Mouse (Mus musculus) left cerebral cortex, adult 2 months (tissue): ENCODE data around the gene Erich2. TPM values are rescaled to one million over a fixed set of nuclear protein-coding genes. Genes with fewer than 3 reads are reported as not detected.
A peak's percentile ranks its signal among the peaks of the same experiment; 100 is the strongest.

Source experiments
- DNase-seq, 2 experiments: peaks; one replicate each; pipeline ENCODE4 v3.0.0; 2021 to 2022; ENCODE audit warnings: low spot score in 2 of 2, mixed read lengths in 1 of 2; ENCODE audit errors: extremely low spot score in 1 of 2
- H3K27ac ChIP-seq: fragments of 200-600 bp; 2 replicates; pipeline ENCODE4 v1.8.1; 2022
- H3K4me3 ChIP-seq: fragments of 200-600 bp; 2 replicates; pipeline ENCODE4 v1.8.1; 2022
- CTCF ChIP-seq: fragments of 200-600 bp; IDR thresholded peaks from 2 replicates; pipeline ENCODE4 v1.8.1; 2022; ENCODE audit warnings: antibody characterized with exemption, mild to moderate bottlenecking, moderate library complexity
- intact Hi-C: fragments of 180-260 bp; cut with DNase I; formaldehyde crosslinking; loops from one replicate; pipeline ENCODE4 v1.15.1; 2025
- total RNA-seq, 2 experiments: library from RNA; stranded (reverse); gene quantifications; 2 replicates each; pipeline ENCODE4 v1.2.3; 2021

Erich2 gene
- total RNA-seq, 2 experiments from 2014 or later: 0.38 TPM; not detected in 1

DNA sequence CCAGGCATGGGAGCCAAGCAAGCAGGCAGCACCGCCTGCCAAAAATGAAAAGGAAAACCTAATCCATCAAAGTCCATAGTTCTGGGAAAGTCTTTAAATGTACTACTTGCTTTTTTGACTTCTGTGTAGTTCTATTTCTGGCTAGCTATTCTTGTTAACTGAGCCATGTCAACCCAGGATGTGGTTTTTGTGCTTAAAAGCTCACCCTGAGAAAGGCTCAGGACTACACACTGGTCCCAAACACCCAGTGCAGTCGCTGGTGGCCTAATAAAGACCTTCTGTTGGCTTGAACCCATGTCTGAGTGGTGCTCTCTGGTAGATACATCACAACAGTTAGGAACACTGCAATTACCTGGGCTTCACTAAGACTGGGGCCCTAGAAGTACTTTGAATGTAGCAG, 42.8 kb downstream of the Erich2 start:
- no peak overlapping the region for H3K4me3 ChIP-seq
- no peak for TF ChIP-seq CTCF
- intact Hi-C loops: loop anchor here (10.0 kb wide), 2 partner anchors 517 to 917 kb away; partner anchors contain the start of gene Myo3b
- DNase-seq: no peak
- no peak overlapping the region for H3K27ac ChIP-seq

DNA sequence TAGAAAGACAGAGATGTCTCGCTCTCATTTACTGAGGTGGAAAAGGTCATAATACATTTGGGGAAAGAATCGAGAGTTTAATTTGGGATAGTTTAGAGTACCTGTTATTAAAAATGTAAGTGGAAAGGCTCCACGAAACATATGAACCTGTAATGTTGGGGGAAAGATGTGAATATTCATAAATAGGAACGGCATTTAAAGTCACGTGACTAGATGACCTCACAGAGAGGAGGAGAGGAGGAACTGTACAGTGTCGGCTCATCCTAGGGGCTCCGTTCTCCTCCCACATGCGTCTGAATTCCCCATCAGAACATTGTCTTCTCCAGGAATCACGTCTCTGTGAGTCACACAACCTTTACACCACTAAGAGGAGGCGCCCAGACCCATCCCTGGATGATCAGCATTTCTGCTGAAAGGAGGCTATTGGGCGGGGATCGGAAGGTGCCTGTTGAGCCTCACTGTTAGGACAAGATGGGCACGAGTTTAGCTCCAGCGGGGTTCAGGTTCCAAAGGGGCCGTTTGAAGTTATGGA, 43.5 kb downstream of the Erich2 start:
- no peak for TF ChIP-seq CTCF
- H3K27ac ChIP-seq: no peak overlapping the region
- H3K4me3 ChIP-seq: no peak overlapping the region
- intact Hi-C loops: loop anchor here (10.0 kb wide), 2 partner anchors 517 to 917 kb away; partner anchors contain the start of gene Myo3b
- DNase-seq: no peak

DNA sequence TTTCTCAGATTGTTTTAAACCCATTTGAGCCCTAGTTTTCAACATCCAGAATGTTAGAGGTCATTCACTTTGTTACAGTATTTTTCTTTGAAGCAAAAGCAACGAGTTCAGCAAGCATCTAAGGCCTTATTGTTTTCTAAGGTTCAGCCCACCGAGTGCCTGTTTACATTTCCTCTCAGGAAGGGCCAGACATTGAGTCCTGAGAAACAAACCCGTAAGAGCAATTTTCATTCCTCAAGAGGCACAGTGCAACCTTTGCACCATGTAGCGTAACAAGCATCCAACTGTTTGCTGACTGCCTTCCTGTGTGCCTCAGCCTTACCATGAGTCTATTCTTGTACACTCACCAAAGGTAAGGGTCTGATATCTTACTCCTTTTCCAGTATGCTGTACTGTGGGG, 44.2 kb downstream of the Erich2 start, which contains the start of gene Gad1:
Gene Gad1, plus strand, starts transcription at position 301 of the 400 bp plus-strand sequence.
- no peak for TF ChIP-seq CTCF
- DNase-seq: no peak
- H3K4me3 ChIP-seq: no peak within 1 kb of the TSS
- no peak within 1 kb of the TSS for H3K27ac ChIP-seq
- intact Hi-C loops: loop anchor here (10.0 kb wide), 2 partner anchors 518 to 918 kb away; partner anchors contain the start of gene Myo3b

DNA sequence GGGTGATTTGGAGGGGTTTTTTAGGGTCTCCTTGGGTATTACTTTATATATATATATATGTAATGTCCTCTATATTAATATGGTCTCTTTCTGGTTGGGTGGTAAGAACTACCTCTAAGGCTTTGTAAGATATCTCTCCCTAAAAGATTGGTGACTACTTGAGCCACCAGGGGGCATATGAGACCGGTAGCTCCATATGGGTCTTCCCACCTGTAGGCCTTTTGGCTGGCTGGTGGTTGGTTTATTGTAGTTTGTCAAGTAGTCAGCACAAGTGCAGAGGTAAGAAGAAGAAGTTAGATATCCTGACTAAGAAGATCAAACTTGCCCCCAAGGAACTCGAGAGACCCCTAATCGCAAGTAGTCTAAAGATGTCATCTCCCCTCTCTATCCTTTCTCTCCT, 45.2 kb downstream of the Erich2 start:
- Histone ChIP-seq H3K4me3 (no peak overlapping the region), H3K27ac (no peak overlapping the region)
- intact Hi-C loops: loop anchor here (10.0 kb wide), 2 partner anchors 519 to 919 kb away; partner anchors contain the start of gene Myo3b
- TF ChIP-seq CTCF: no peak; the same call in none of the 2 replicates
- no peak for DNase-seq

DNA sequence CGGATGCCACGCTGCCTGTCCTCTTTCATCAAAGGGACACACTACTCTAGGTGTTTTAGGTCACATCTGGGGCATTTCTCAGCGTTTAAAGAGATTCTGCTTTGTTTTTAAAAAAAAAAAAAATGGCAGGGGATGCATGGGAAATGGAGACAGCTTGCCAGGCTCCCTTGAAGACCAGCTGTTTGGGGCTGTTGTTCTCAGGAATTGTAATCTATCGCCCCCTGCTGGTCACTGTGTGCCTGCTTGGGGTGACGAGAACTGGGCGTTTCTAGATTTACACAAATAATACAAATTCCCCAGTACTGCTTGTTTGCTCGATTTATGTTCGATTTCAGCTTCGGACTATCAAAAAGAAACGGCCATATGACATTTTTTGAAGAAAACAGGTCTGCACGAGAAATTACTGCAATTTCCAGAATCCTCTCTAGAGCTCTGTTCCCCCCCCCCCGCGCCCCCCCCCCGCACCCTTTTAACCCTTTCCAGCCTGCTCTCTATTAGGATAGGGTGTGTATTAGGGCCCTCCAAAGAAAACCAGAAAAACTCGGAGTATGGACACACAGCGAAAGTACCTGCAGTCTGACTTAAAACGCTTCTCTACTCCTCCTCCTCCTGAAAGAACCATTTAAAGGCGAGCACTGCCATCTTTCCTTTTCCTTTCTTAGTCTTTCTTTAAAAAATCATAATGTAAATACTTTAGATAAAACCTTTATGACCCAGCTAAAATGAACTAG, 49.7 kb downstream of the Erich2 start:
- H3K4me3 ChIP-seq: no peak overlapping the region
- peak; percentile 91 for TF ChIP-seq CTCF
- no peak overlapping the region for H3K27ac ChIP-seq
- peak; percentile 80 to 83 for DNase-seq
- intact Hi-C loops: loop anchor here (1.0 to 10.0 kb wide), 4 partner anchors 331 to 923 kb away; partner anchors contain the start of gene Myo3b

DNA sequence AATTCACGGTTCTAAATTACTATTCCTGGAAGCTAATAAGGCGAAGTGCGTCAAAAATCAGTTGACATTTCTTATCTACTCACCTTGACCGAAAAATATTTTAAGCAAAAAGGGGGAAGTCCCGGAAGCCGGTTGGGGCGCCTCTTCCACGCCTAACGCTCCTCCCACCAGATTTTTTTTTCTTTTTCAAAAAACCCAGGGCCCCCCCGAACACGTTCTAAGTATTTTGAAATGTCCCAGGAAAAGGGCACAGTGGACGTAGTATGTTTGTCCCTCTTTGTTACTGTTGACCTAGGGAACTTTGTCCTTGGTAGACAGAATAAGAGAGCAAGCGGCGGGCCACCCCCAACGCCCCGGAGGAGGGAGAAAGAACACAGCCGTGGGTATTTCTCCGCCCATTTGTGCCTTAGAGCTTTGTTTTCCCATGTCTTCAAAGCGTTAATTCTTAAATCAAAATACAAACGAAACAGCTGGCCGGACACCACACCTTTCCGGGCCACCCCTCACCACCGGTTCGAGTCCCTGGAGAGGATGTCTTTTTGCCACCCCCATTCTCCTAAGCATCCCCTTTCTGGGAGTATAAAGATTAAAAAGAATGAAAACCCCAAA, 50.3 kb downstream of the Erich2 start:
- no peak for TF ChIP-seq CTCF
- no peak overlapping the region for H3K27ac ChIP-seq
- intact Hi-C loops: loop anchor here (1.0 to 10.0 kb wide), 4 partner anchors 332 to 924 kb away; partner anchors contain the start of gene Myo3b
- DNase-seq: no peak
- H3K4me3 ChIP-seq: no peak overlapping the region

DNA sequence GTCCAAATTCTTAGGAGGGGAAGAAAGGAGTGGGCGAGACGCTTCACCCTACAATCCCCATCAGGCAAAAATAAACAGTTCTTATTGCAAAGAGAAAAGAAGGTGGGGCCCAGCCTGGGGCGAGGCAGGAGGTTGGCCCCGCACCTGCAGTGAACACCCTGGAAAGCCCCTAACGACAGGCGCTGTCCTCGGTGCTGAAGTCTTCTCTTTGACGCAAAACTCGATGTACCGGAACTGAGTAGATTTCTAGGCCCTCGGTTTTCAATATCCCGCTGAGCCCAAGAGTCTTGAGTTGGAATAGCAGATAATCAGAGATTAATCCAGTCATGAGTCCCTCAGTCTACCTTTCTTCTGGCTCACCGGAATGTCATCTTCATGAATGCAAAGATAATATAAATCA, 50.9 kb downstream of the Erich2 start:
- intact Hi-C loops: loop anchor here (2.0 to 10.0 kb wide), 3 partner anchors 333 to 925 kb away; partner anchors contain the start of gene Myo3b
- Histone ChIP-seq H3K4me3 (no peak overlapping the region), H3K27ac (no peak overlapping the region)
- TF ChIP-seq CTCF: no peak
- no peak for DNase-seq

DNA sequence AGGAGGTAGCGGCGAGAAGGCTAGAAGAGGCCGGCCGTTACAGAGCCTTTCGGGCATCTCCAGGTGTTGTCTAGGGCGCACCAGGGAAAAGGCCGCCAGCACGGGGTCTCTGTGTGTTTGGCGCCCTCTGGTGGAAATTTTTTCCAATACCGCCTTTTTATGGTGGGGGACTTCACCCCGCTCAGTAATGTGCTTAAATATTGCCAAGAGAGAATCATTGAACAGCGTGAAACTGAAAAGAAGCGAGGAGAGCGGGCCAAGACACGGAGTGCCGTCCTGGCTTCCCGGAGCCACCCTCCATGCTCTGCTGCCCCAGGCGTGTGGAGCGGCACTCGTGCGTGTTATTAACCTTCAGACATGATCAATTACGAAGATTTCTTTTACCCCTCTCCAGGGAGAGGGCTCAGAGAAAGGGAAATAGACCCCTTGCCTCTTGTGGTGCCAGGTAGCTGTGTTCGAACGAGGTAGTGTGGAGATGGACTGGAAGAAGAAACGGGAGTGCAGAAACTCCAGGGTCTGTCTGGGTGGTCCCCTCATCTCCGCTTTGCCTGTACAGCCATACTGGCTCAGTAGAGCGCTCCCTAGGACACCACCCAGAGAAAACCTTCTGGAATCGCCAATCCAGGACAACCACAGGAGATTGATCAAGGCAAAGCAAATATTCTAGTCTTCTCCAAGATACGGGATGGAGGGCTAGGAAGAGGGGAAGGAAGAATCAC, 52.6 kb downstream of the Erich2 start:
- DNase-seq: peak; percentile 59 to 75
- H3K27ac ChIP-seq: peak overlapping the region; percentile 40; the same call in 1 of the 2 replicates
- peak; percentile 62 for TF ChIP-seq CTCF
- H3K4me3 ChIP-seq: peak overlapping the region; percentile 24
- intact Hi-C loops: loop anchor here (5.0 kb wide), 2 partner anchors 966 to 981 kb away; partner anchors contain the start of gene Dlx1

DNA sequence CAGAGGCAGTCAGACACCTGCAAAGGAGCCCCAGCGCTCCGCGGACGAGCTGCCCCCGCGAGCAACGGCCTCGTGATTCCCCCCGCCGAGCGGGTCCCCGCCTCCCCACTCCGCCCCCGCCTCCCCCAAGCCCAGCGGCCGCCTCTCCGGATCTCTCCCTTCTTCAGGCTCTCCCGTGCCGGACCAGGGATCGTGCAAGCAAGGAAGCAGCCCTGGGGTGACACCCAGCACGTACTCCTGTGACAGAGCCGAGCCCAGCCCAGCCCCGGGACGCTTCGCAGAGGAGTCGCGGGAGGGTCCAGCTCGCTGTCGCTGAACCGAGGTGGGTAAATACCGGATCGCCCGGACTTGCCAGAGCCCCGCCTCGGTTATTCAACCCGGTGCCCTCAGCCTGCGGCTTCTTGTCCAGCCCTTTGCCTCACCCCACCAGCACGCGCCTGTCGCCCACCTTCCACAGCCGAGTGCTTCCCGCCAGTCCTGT, 53.4 kb downstream of the Erich2 start:
- no peak for TF ChIP-seq CTCF
- peak in 1 of 2 experiments; percentile 54 for DNase-seq
- Histone ChIP-seq H3K4me3 (peak overlapping the region; percentile 42), H3K27ac (peak overlapping the region; percentile 57)
- intact Hi-C loops: loop anchor here (1.0 to 5.0 kb wide), 3 partner anchors 302 to 980 kb away; partner anchors contain the start of gene Dlx1

DNA sequence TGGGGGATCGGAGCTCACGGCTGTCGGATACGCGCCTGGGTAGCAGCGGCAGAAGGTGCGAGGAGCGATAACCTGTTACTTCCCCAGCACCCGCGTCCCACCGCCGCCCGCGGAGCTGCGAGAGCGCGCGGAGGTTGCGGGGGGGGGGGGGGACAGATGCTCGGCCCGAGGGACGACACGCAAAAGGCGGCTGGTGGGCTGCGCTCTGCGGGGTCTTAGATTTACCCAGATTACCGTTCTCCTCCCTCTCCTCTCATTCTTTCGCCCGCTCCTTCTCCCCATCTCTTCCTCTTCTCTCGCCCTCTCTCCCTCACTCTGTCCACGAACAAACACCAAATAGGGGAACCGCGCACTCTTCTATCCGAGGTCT, 54.0 kb downstream of the Erich2 start:
- Histone ChIP-seq H3K4me3 (peak overlapping the region; percentile 42), H3K27ac (peak overlapping the region; percentile 57)
- no peak for TF ChIP-seq CTCF
- intact Hi-C loops: loop anchor here (1.0 to 5.0 kb wide), 3 partner anchors 302 to 980 kb away; partner anchors contain the start of gene Dlx1
- no peak for DNase-seq
